Mouse (Mus musculus): ENCODE data around the gene Smim4. TPM values are rescaled to one million over a fixed set of nuclear protein-coding genes. Genes with fewer than 3 reads are reported as not detected.

Gene Smim4
- polyA plus RNA-seq, 1 experiment from 2014 or later = 70.0 TPM

- peaks cover 33% of the 10 kb centered on the region for H3K36me3 ChIP-seq (ENCODE audit: control insufficient read depth, insufficient read depth, low read length)
- H3K9me3 ChIP-seq (replicated peaks; ENCODE audit: control insufficient read depth, low read length) = no peaks in the 10 kb centered on the region
- 31% methylated on average over 10 of the region's 10 CpGs for WGBS (ENCODE audit: insufficient replicate concordance)
- H3K4me3 ChIP-seq (ENCODE audit: low read depth, low read length) = peak within 1 kb of the TSS; percentile 40
- H3K4me1 ChIP-seq (ENCODE audit: control insufficient read depth, insufficient read depth, low read length) = peaks cover 24% of the 10 kb centered on the region
- peak within 1 kb of the TSS; percentile 58 for H3K4me2 ChIP-seq
- peak within 1 kb of the TSS; percentile 52 for H3K27ac ChIP-seq (ENCODE audit: low read depth, low read length)
- peak within 1 kb of the TSS; percentile 60 for H3K9ac ChIP-seq (ENCODE audit: low read depth, low read length)
- no peaks in the 10 kb centered on the region for H3K27me3 ChIP-seq (ENCODE audit: control insufficient read depth, insufficient read depth, low read length)
- no peak; the same call in 1 of the 2 replicates for ATAC-seq (replicated peaks; ENCODE audit: insufficient number of reproducible peaks, low FRiP score, low TSS enrichment)
Measured at GRCm38 (mm10) chr14:31168425-31168824, 39.7 kb upstream of the Smim4 start, which contains the start of gene Stab1. Gene Stab1, minus strand, starts transcription at chr14:31168641.

DNA sequence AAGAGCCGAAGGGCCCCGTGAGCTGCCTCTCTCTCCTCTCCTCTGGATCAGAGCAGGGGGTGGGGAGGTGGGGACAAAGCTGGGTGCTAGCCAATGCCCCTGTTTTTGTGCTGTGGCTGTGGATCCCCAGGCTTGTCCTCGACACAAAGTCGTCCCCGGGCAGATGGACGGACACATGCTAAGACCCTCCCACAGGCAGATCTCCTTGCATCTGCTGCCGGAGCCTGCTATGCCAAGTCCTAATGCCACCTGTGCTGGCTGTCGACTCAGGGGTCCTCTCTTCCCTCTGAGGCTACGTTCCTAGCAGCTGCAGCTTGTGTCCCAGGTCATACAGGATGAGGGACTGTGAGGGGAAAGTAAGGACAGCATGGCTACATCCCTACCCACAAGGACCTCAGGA lies 38.1 kb upstream of the Smim4 start:
- ATAC-seq (replicated peaks; ENCODE audit: insufficient number of reproducible peaks, low FRiP score, low TSS enrichment) = no peak
- Histone ChIP-seq H3K4me3 (ENCODE audit: low read depth, low read length) (peak overlapping the region; percentile 40), H3K36me3 (ENCODE audit: control insufficient read depth, insufficient read depth, low read length) (peaks cover 17% of the 10 kb centered on the region), H3K9ac (ENCODE audit: low read depth, low read length) (peak overlapping the region; percentile 29; the same call in 1 of the 2 replicates), H3K4me1 (ENCODE audit: control insufficient read depth, insufficient read depth, low read length) (peaks cover 24% of the 10 kb centered on the region), H3K4me2 (peak overlapping the region; percentile 58), H3K27ac (ENCODE audit: low read depth, low read length) (no peak overlapping the region), H3K9me3 (replicated peaks; ENCODE audit: control insufficient read depth, low read length) (no peaks in the 10 kb centered on the region), H3K27me3 (ENCODE audit: control insufficient read depth, insufficient read depth, low read length) (no peaks in the 10 kb centered on the region)
- 56% methylated on average over 9 of the region's 9 CpGs for WGBS (ENCODE audit: insufficient replicate concordance)

DNA sequence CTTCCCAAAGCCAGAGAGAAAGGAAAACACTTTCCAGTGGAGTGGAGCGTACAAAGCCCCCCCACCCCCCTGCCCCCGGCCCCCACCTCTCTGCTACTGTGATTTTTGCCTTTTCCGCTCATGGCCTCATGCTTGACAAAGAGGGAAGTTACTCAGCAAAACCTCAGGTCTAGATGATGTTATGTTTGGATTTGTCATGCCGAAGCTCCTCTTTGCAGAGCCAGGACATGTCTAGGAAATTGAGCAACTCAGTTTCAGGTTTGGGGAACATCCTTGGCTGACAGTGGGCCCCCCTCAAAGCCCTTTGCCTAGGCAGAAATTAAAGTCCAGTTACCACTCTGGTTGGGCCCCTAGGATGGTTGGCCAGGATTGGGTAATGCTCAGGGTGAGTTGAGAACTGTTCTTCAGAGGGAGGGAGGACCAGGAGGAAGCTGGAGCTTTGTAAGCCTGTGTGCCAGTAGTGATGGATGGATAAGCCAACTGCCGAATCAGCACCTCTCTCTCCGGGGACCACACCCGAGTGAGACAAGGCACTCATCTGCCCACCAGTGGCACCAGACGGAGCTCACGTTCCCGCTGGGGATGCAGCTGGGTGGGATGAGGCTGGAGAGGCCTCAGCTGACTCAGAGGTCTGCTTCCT lies 37.4 kb upstream of the Smim4 start:
- peak overlapping the region; percentile 58 for H3K4me2 ChIP-seq
- 47% methylated on average over 10 of the region's 10 CpGs for WGBS (ENCODE audit: insufficient replicate concordance)
- no peak overlapping the region for H3K27ac ChIP-seq (ENCODE audit: low read depth, low read length)

GRCm38 (mm10) chr14:31165458-31165857 lies 36.7 kb upstream of the Smim4 start:
- WGBS (ENCODE audit: insufficient replicate concordance) = 65% methylated on average over 7 of the region's 7 CpGs
- peak overlapping the region; percentile 58; the same call in 1 of the 2 replicates for H3K4me2 ChIP-seq

More for the DNA sequence above, 37.4 kb upstream of the Smim4 start:
- H3K36me3 ChIP-seq (ENCODE audit: control insufficient read depth, insufficient read depth, low read length) = peaks cover 10% of the 10 kb centered on the region
- no peak overlapping the region for H3K9ac ChIP-seq (ENCODE audit: low read depth, low read length)
- peak overlapping the region; percentile 40; the same call in 1 of the 2 replicates for H3K4me3 ChIP-seq (ENCODE audit: low read depth, low read length)
- peaks cover 20% of the 10 kb centered on the region for H3K4me1 ChIP-seq (ENCODE audit: control insufficient read depth, insufficient read depth, low read length)
- no peaks in the 10 kb centered on the region for H3K27me3 ChIP-seq (ENCODE audit: control insufficient read depth, insufficient read depth, low read length)
- ATAC-seq (replicated peaks; ENCODE audit: insufficient number of reproducible peaks, low FRiP score, low TSS enrichment) = no peak
- no peaks in the 10 kb centered on the region for H3K9me3 ChIP-seq (replicated peaks; ENCODE audit: control insufficient read depth, low read length)

GRCm38 (mm10) chr14:31165010-31165409 lies 36.3 kb upstream of the Smim4 start:
- WGBS (ENCODE audit: insufficient replicate concordance) = 63% methylated on average over 2 of the region's 2 CpGs
- Histone ChIP-seq H3K27me3 (ENCODE audit: control insufficient read depth, insufficient read depth, low read length) (no peaks in the 10 kb centered on the region), H3K9me3 (replicated peaks; ENCODE audit: control insufficient read depth, low read length) (no peaks in the 10 kb centered on the region), H3K4me3 (ENCODE audit: low read depth, low read length) (no peak overlapping the region), H3K27ac (ENCODE audit: low read depth, low read length) (no peak overlapping the region), H3K9ac (ENCODE audit: low read depth, low read length) (no peak overlapping the region), H3K4me1 (ENCODE audit: control insufficient read depth, insufficient read depth, low read length) (peaks cover 20% of the 10 kb centered on the region), H3K36me3 (ENCODE audit: control insufficient read depth, insufficient read depth, low read length) (no peaks in the 10 kb centered on the region), H3K4me2 (no peak overlapping the region)
- no peak for ATAC-seq (replicated peaks; ENCODE audit: insufficient number of reproducible peaks, low FRiP score, low TSS enrichment)

More at GRCm38 (mm10) chr14:31165458-31165857, 36.7 kb upstream of the Smim4 start:
- Histone ChIP-seq H3K4me1 (ENCODE audit: control insufficient read depth, insufficient read depth, low read length) (peaks cover 20% of the 10 kb centered on the region), H3K4me3 (ENCODE audit: low read depth, low read length) (no peak overlapping the region), H3K36me3 (ENCODE audit: control insufficient read depth, insufficient read depth, low read length) (peaks cover 4% of the 10 kb centered on the region; the same call in 1 of the 2 replicates), H3K27ac (ENCODE audit: low read depth, low read length) (no peak overlapping the region), H3K9me3 (replicated peaks; ENCODE audit: control insufficient read depth, low read length) (no peaks in the 10 kb centered on the region), H3K9ac (ENCODE audit: low read depth, low read length) (no peak overlapping the region), H3K27me3 (ENCODE audit: control insufficient read depth, insufficient read depth, low read length) (no peaks in the 10 kb centered on the region)
- no peak for ATAC-seq (replicated peaks; ENCODE audit: insufficient number of reproducible peaks, low FRiP score, low TSS enrichment)

GRCm38 (mm10) chr14:31164067-31164466 lies 35.3 kb upstream of the Smim4 start:
- H3K4me3 ChIP-seq (ENCODE audit: low read depth, low read length) = no peak overlapping the region
- no peak overlapping the region for H3K4me2 ChIP-seq
- no peak overlapping the region for H3K27ac ChIP-seq (ENCODE audit: low read depth, low read length)
- H3K9me3 ChIP-seq (replicated peaks; ENCODE audit: control insufficient read depth, low read length) = no peaks in the 10 kb centered on the region
- no peaks in the 10 kb centered on the region for H3K36me3 ChIP-seq (ENCODE audit: control insufficient read depth, insufficient read depth, low read length)
- peaks cover 20% of the 10 kb centered on the region for H3K4me1 ChIP-seq (ENCODE audit: control insufficient read depth, insufficient read depth, low read length)
- 35% methylated on average over 8 of the region's 8 CpGs for WGBS (ENCODE audit: insufficient replicate concordance)
- no peak for ATAC-seq (replicated peaks; ENCODE audit: insufficient number of reproducible peaks, low FRiP score, low TSS enrichment)
- no peak overlapping the region for H3K9ac ChIP-seq (ENCODE audit: low read depth, low read length)
- no peaks in the 10 kb centered on the region for H3K27me3 ChIP-seq (ENCODE audit: control insufficient read depth, insufficient read depth, low read length)

- no peaks in the 10 kb centered on the region for H3K36me3 ChIP-seq (ENCODE audit: control insufficient read depth, insufficient read depth, low read length)
Measured at GRCm38 (mm10) chr14:31161638-31162037, 32.9 kb upstream of the Smim4 start.

GRCm38 (mm10) chr14:31161191-31161590 lies 32.4 kb upstream of the Smim4 start:
- WGBS (ENCODE audit: insufficient replicate concordance) = 87% methylated on average over 7 of the region's 7 CpGs
- H3K4me3 ChIP-seq (ENCODE audit: low read depth, low read length) = no peak overlapping the region
- H3K9me3 ChIP-seq (replicated peaks; ENCODE audit: control insufficient read depth, low read length) = no peaks in the 10 kb centered on the region
- no peak overlapping the region for H3K4me2 ChIP-seq
- H3K4me1 ChIP-seq (ENCODE audit: control insufficient read depth, insufficient read depth, low read length) = peaks cover 15% of the 10 kb centered on the region
- no peak overlapping the region for H3K27ac ChIP-seq (ENCODE audit: low read depth, low read length)
- no peaks in the 10 kb centered on the region for H3K36me3 ChIP-seq (ENCODE audit: control insufficient read depth, insufficient read depth, low read length)
- no peaks in the 10 kb centered on the region for H3K27me3 ChIP-seq (ENCODE audit: control insufficient read depth, insufficient read depth, low read length)
- no peak overlapping the region for H3K9ac ChIP-seq (ENCODE audit: low read depth, low read length)
- no peak for ATAC-seq (replicated peaks; ENCODE audit: insufficient number of reproducible peaks, low FRiP score, low TSS enrichment)

More at GRCm38 (mm10) chr14:31161638-31162037, 32.9 kb upstream of the Smim4 start:
- WGBS (ENCODE audit: insufficient replicate concordance) = 81% methylated on average over 10 of the region's 10 CpGs
- no peak overlapping the region for H3K4me3 ChIP-seq (ENCODE audit: low read depth, low read length)
- no peak for ATAC-seq (replicated peaks; ENCODE audit: insufficient number of reproducible peaks, low FRiP score, low TSS enrichment)
- no peak overlapping the region for H3K27ac ChIP-seq (ENCODE audit: low read depth, low read length)
- peaks cover 17% of the 10 kb centered on the region for H3K4me1 ChIP-seq (ENCODE audit: control insufficient read depth, insufficient read depth, low read length)
- H3K27me3 ChIP-seq (ENCODE audit: control insufficient read depth, insufficient read depth, low read length) = no peaks in the 10 kb centered on the region
- H3K4me2 ChIP-seq = no peak overlapping the region
- H3K9me3 ChIP-seq (replicated peaks; ENCODE audit: control insufficient read depth, low read length) = no peaks in the 10 kb centered on the region
- H3K9ac ChIP-seq (ENCODE audit: low read depth, low read length) = no peak overlapping the region
